Mouse (Mus musculus): ENCODE data around the gene Ubd. TPM values are rescaled to one million over a fixed set of nuclear protein-coding genes. Genes with fewer than 3 reads are reported as not detected.

Gene Ubd
- polyA plus RNA-seq, 1 experiment from 2014 or later, result not detected

DNA sequence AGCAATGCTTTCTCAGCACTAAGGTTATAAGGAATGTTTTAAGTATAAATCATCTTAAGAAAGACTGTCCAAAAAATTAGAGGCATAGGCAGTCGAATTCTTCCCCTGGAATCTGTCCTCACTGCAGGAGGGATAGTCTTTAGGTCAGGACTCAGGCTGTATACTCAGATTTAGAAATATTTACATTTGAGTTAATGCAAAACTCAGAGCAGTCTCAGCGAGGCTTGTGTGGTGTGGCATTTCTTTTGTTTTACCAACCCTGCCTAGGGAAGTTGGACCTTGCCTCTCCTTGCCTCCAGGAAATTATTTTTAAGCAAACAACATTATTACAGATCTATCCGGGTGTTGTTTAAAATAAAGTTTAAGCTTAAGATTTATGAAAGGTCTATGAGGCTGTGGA lies 48.5 kb downstream of the Ubd start:
- ATAC-seq (replicated peaks; ENCODE audit: low FRiP score), result no peak
- H3K4me3 ChIP-seq (ENCODE audit: low read depth, low read length), result no peak overlapping the region

More for the DNA sequence above, 48.5 kb downstream of the Ubd start:
- no peaks in the 10 kb centered on the region for H3K4me1 ChIP-seq (replicated peaks; ENCODE audit: control insufficient read depth, insufficient read depth, low read length)
- H3K9me3 ChIP-seq (ENCODE audit: control insufficient read depth, low read length), result no peaks in the 10 kb centered on the region
- no peak overlapping the region for H3K9ac ChIP-seq (ENCODE audit: low read length)
- WGBS, result 61% methylated on average over 3 of the region's 3 CpGs
- H3K36me3 ChIP-seq (ENCODE audit: control insufficient read depth, insufficient read depth, low read length), result no peaks in the 10 kb centered on the region
- H3K27me3 ChIP-seq (ENCODE audit: control insufficient read depth, insufficient read depth, low read length), result no peaks in the 10 kb centered on the region
- H3K27ac ChIP-seq (ENCODE audit: low read depth, low read length), result no peak overlapping the region
- H3K4me2 ChIP-seq (ENCODE audit: low read depth, low read length, severe bottlenecking), result no peak overlapping the region
- no peak for DNase-seq (ENCODE audit: low spot score)

Other genes with a start within 250 kb of the Ubd start
- 142 and 149 TPM in 2 replicates for gene Ppp1r11, start 242.2 kb upstream of the Ubd start, polyA plus RNA-seq (2014; fragmentation: Nextera tagmentation; extraction: Ambion mirVana)
- 83.2 and 86.6 TPM in 2 replicates for gene Znrd1, start 235.3 kb upstream of the Ubd start, polyA plus RNA-seq (2014; fragmentation: Nextera tagmentation; extraction: Ambion mirVana)
- gene Znrd1as, start 235.3 kb upstream of the Ubd start, polyA plus RNA-seq (2014; fragmentation: Nextera tagmentation; extraction: Ambion mirVana), result 10.2 and 10.5 TPM in 2 replicates
- gene 2410137M14Rik, start 212.7 kb upstream of the Ubd start, polyA plus RNA-seq (2014; fragmentation: Nextera tagmentation; extraction: Ambion mirVana), result not detected in 2 replicates
- gene H2-M5, start 204.4 kb upstream of the Ubd start, polyA plus RNA-seq (2014; fragmentation: Nextera tagmentation; extraction: Ambion mirVana), result 0.73 and 1.1 TPM in 2 replicates
- 130 and 142 TPM in 2 replicates for gene Zfp57, start 192.7 kb upstream of the Ubd start, polyA plus RNA-seq (2014; fragmentation: Nextera tagmentation; extraction: Ambion mirVana)
- gene Mog, start 170.5 kb upstream of the Ubd start, polyA plus RNA-seq (2014; fragmentation: Nextera tagmentation; extraction: Ambion mirVana), result 0.39 TPM in 1 of 2 replicates, not detected in the other
- 19.7 and 21.8 TPM in 2 replicates for gene Gabbr1, start 147.9 kb upstream of the Ubd start, polyA plus RNA-seq (2014; fragmentation: Nextera tagmentation; extraction: Ambion mirVana)
- not detected in 2 replicates for gene Olfr90, start 105.4 kb upstream of the Ubd start, polyA plus RNA-seq (2014; fragmentation: Nextera tagmentation; extraction: Ambion mirVana)
- 0.13 TPM in 2 replicates for gene Olfr91, start 95.6 kb upstream of the Ubd start, polyA plus RNA-seq (2014; fragmentation: Nextera tagmentation; extraction: Ambion mirVana)
- gene Olfr92, start 73.8 kb upstream of the Ubd start, polyA plus RNA-seq (2014; fragmentation: Nextera tagmentation; extraction: Ambion mirVana), result not detected in 2 replicates
- gene Olfr93, start 32.4 kb upstream of the Ubd start, polyA plus RNA-seq (2014; fragmentation: Nextera tagmentation; extraction: Ambion mirVana), result not detected in 2 replicates
- gene Olfr94, start 7.1 kb downstream of the Ubd start, polyA plus RNA-seq (2014; fragmentation: Nextera tagmentation; extraction: Ambion mirVana), result not detected in 2 replicates
- gene Olfr95, start 19.2 kb downstream of the Ubd start, polyA plus RNA-seq (2014; fragmentation: Nextera tagmentation; extraction: Ambion mirVana), result not detected in 2 replicates
- not detected in 2 replicates for gene Olfr96, start 26.3 kb downstream of the Ubd start, polyA plus RNA-seq (2014; fragmentation: Nextera tagmentation; extraction: Ambion mirVana)
- gene Olfr97, start 43.4 kb downstream of the Ubd start, polyA plus RNA-seq (2014; fragmentation: Nextera tagmentation; extraction: Ambion mirVana), result not detected in 2 replicates
- not detected in 2 replicates for gene Olfr98, start 69.9 kb downstream of the Ubd start, polyA plus RNA-seq (2014; fragmentation: Nextera tagmentation; extraction: Ambion mirVana)
- gene H2-M3, start 76.3 kb downstream of the Ubd start, polyA plus RNA-seq (2014; fragmentation: Nextera tagmentation; extraction: Ambion mirVana), result 1.7 and 2.5 TPM in 2 replicates
- not detected in 2 replicates for gene Olfr99, start 89.6 kb downstream of the Ubd start, polyA plus RNA-seq (2014; fragmentation: Nextera tagmentation; extraction: Ambion mirVana)
- not detected in 2 replicates for gene Olfr101, start 110.4 kb downstream of the Ubd start, polyA plus RNA-seq (2014; fragmentation: Nextera tagmentation; extraction: Ambion mirVana)
- not detected in 2 replicates for gene Olfr102, start 123.2 kb downstream of the Ubd start, polyA plus RNA-seq (2014; fragmentation: Nextera tagmentation; extraction: Ambion mirVana)
- gene Olfr103, start 145.8 kb downstream of the Ubd start, polyA plus RNA-seq (2014; fragmentation: Nextera tagmentation; extraction: Ambion mirVana), result not detected in 2 replicates
- not detected in 2 replicates for gene Olfr104-ps, start 165.7 kb downstream of the Ubd start, polyA plus RNA-seq (2014; fragmentation: Nextera tagmentation; extraction: Ambion mirVana)
- not detected in 2 replicates for gene Olfr105-ps, start 185.1 kb downstream of the Ubd start, polyA plus RNA-seq (2014; fragmentation: Nextera tagmentation; extraction: Ambion mirVana)
- not detected in 2 replicates for gene Olfr106-ps, start 196.5 kb downstream of the Ubd start, polyA plus RNA-seq (2014; fragmentation: Nextera tagmentation; extraction: Ambion mirVana)
- not detected in 2 replicates for gene Olfr107, start 205.3 kb downstream of the Ubd start, polyA plus RNA-seq (2014; fragmentation: Nextera tagmentation; extraction: Ambion mirVana)

Data from forebrain, embryonic 11.5 days (tissue).